ENCODE assay signal across 9 mouse cellular contexts in the genomic region with DNA sequence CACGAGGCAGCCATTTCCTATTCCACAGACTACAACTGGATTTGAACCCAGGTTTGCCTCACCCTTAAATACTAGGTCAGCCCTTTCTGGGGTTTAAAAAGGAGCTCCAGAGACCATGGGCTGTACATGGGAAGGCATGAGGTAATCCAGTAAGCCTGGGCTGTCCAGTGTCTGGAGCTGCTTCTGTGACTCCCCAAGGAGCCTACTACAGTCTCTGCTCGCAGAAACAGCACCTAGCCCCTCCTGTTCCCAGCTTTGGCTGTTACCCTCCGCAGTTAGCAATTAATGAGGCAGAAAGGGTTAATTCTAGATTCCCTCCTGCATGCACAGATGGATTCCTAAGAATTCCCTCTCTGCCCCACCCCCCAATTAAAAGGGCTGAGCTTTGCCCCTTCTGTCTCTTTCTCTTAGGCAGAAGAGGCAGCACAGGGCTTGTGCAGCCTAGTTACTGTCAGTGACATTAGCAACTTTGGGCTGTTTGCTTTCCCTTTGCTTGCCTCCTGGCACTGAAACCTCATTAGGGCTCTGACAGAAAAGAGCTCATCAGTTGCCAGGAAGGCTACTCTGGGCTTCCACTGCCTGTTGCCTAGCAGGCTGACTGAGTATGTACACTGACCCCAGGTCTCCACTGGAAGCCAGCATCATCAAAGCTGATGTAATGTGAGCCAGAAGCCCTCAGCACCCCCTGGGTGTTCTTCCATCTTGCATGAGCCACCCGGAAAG. TPM values are rescaled to one million over a fixed set of nuclear protein-coding genes. Genes with fewer than 3 reads are reported as not detected.
DNase-seq lines count a peak whose midpoint lies in the region; ATAC-seq lines count a peak whose summit lies in the region.
"Had no signal": no experiment of that assay in that cellular context is flagged by ENCODE, and none has a peak within 500 bp of the region (broad histone marks: within the 10 kb centered on the region; RNA-seq: fewer than 3 reads in every experiment).

A gene (plus strand): TSS at position 424 of the 723 bp plus-strand sequence.

- no peaks in the 10 kb centered on the region for H3K27me3 ChIP-seq in hindbrain, embryonic 16.5 days (replicated peaks; ENCODE audit: control insufficient read depth, insufficient read depth, low read length)
- no peaks in the 10 kb centered on the region for H3K27me3 ChIP-seq in midbrain, embryonic 15.5 days (replicated peaks)

- peak; percentile 20; the same call in 1 of the 2 replicates for ATAC-seq in frontal cortex, adult (ENCODE audit: low TSS enrichment)
- peak; percentile 93 for ATAC-seq in hindbrain, embryonic 16.5 days
- ATAC-seq in midbrain, embryonic 15.5 days (replicated peaks), result peak; percentile 65; the same call in 1 of the 2 replicates
- ATAC-seq in inflammation-experienced regulatory T-cells, adult 6 months, result no peak

- no peaks in the 10 kb centered on the region for H3K9me3 ChIP-seq in hindbrain, embryonic 16.5 days (ENCODE audit: control insufficient read depth, low read length)
- no peaks in the 10 kb centered on the region for H3K9me3 ChIP-seq in midbrain, embryonic 15.5 days

- WGBS in hindbrain, embryonic 16.5 days, result 37% methylated on average over 4 of the region's 4 CpGs
- WGBS in midbrain, embryonic 15.5 days, result 31% methylated on average over 4 of the region's 4 CpGs

- no peak within 1 kb of the TSS for H3K27ac ChIP-seq in hindbrain, embryonic 16.5 days (ENCODE audit: low read depth, low read length)
- H3K27ac ChIP-seq in midbrain, embryonic 15.5 days, result peak within 1 kb of the TSS; percentile 18; the same call in 1 of the 2 replicates

- H3K4me3 ChIP-seq in hindbrain, embryonic 16.5 days (ENCODE audit: low read length), result no peak within 1 kb of the TSS
- no peak within 1 kb of the TSS for H3K4me3 ChIP-seq in midbrain, embryonic 15.5 days

- no peak within 1 kb of the TSS for H3K4me2 ChIP-seq in hindbrain, embryonic 16.5 days (ENCODE audit: low read length)
- no peak within 1 kb of the TSS for H3K4me2 ChIP-seq in midbrain, embryonic 15.5 days

- peaks cover 7% of the 10 kb centered on the region for H3K4me1 ChIP-seq in hindbrain, embryonic 16.5 days (ENCODE audit: control insufficient read depth, insufficient read depth, low read depth, low read length)
- peaks cover 19% of the 10 kb centered on the region for H3K4me1 ChIP-seq in midbrain, embryonic 15.5 days

- no peaks in the 10 kb centered on the region for H3K36me3 ChIP-seq in hindbrain, embryonic 16.5 days (ENCODE audit: control insufficient read depth, insufficient read depth, low read length)
- no peaks in the 10 kb centered on the region for H3K36me3 ChIP-seq in midbrain, embryonic 15.5 days (replicated peaks)

- H3K9ac ChIP-seq in hindbrain, embryonic 16.5 days (ENCODE audit: low read depth, low read length), result no peak within 1 kb of the TSS
- H3K9ac ChIP-seq in midbrain, embryonic 15.5 days, result no peak within 1 kb of the TSS

- no peak for DNase-seq in frontal cortex, postnatal 25 days (ENCODE audit: low spot score in 2 of 2)
- peak; percentile 68 for DNase-seq in embryo, embryonic 10.5 days (ENCODE audit: low spot score)
- no peak for DNase-seq in ovary, postnatal 10 days (ENCODE audit: low spot score)
- no peak for DNase-seq in spleen, postnatal 36 days (ENCODE audit: low spot score in 2 of 2)

RNA-seq across cellular contexts. Expression of the gene that starts here (rescaled TPM):
- 0.79 and 1.1 TPM in 2 replicates for polyA plus RNA-seq in hindbrain, embryonic 16.5 days (2015; fragmentation: Nextera tagmentation; extraction: Ambion mirVana)
- polyA plus RNA-seq in midbrain, embryonic 15.5 days (2015; fragmentation: Nextera tagmentation; extraction: Ambion mirVana), result 0.76 and 0.77 TPM in 2 replicates
- polyA plus RNA-seq in inflammation-experienced regulatory T-cells, adult 6 months (2017; shearing (Covaris generic)), result not detected
- polyA plus RNA-seq: intestine, embryonic 14.5 days had no signal

Comparison
In these comparisons a context has a peak if more than half of its experiments do, and no peak if none do; other contexts are left out.
1. Peak in ATAC-seq and H3K27ac ChIP-seq in midbrain, embryonic 15.5 days; RNA of the gene not detected or under 1 TPM.